Mouse (Mus musculus) MEL (cell line): ENCODE results near the gene Lhfpl2. TPM values are rescaled to one million over a fixed set of nuclear protein-coding genes. Genes with fewer than 3 reads are reported as not detected.

Source experiments
- DNase-seq: peaks from one replicate; pipeline ENCODE4 v3.0.0; 2011; ENCODE audit warnings: low read depth, low spot score
- H3K27ac ChIP-seq: 2 replicates; pipeline ENCODE4 v1.5.1; 2012; ENCODE audit warnings: low read depth, mild to moderate bottlenecking, control low read depth, low read length, moderate library complexity; ENCODE audit not compliant: control insufficient read depth
- H3K27me3 ChIP-seq, 2 experiments: fragments of 150-350 bp in 1 of 2; sonication (generic) in 1 of 2; 2 replicates each; pipeline ENCODE4 v1.6.1; 2012; ENCODE audit warnings: low read length in 2 of 2, mild to moderate bottlenecking in 2 of 2, improper control_type of control experiment in 1 of 2, moderate library complexity in 1 of 2; ENCODE audit not compliant: insufficient read depth in 2 of 2, control insufficient read depth in 1 of 2
- H3K36me3 ChIP-seq, 2 experiments: 2 replicates each; pipeline ENCODE4 v1.6.1; 2012 to 2014; ENCODE audit warnings: low read length in 2 of 2, improper control_type of control experiment in 1 of 2, inconsistent platforms in 1 of 2, mild to moderate bottlenecking in 1 of 2; ENCODE audit not compliant: insufficient read depth in 2 of 2, control insufficient read depth in 1 of 2
- H3K4me1 ChIP-seq, 2 experiments: fragments of 150-350 bp in 1 of 2; sonication (generic) in 1 of 2; 2 replicates each; pipeline ENCODE4 v1.6.1; 2012; ENCODE audit warnings: low read length in 2 of 2, improper control_type of control experiment in 1 of 2, mild to moderate bottlenecking in 1 of 2; ENCODE audit not compliant: insufficient read depth in 2 of 2, control insufficient read depth in 1 of 2
- H3K4me3 ChIP-seq, 2 experiments: fragments of 150-350 bp in 1 of 2; sonication (generic) in 1 of 2; 2 replicates each; pipeline ENCODE4 v1.5.1; 2012; ENCODE audit warnings: low read depth in 2 of 2, low read length in 2 of 2, mild to moderate bottlenecking in 2 of 2, moderate library complexity in 2 of 2, control low read depth in 1 of 2, improper control_type of control experiment in 1 of 2; ENCODE audit not compliant: control insufficient read depth in 1 of 2, insufficient read depth in 1 of 2
- H3K79me2 ChIP-seq: 2 replicates; pipeline ENCODE4 v1.6.1; 2012; ENCODE audit warnings: mild to moderate bottlenecking, low read length, moderate library complexity; ENCODE audit not compliant: control insufficient read depth, poor library complexity, insufficient read depth
- H3K9ac ChIP-seq: 2 replicates; pipeline ENCODE4 v1.6.1; 2012; ENCODE audit warnings: low read depth, mild to moderate bottlenecking, control low read depth, low read length, moderate library complexity; ENCODE audit not compliant: control insufficient read depth, poor library complexity, severe bottlenecking
- H3K9me3 ChIP-seq: fragments of 150-350 bp; sonication (generic); replicated peaks from 2 replicates; pipeline ENCODE4 v1.6.1; 2012; ENCODE audit warnings: mild to moderate bottlenecking, low read length, improper control_type of control experiment, moderate library complexity; ENCODE audit not compliant: insufficient read depth
- CHD2 ChIP-seq: IDR thresholded peaks from 2 replicates; pipeline ENCODE4 v1.6.1; 2011; ENCODE audit warnings: low read length, improper control_type of control experiment
- CTCF ChIP-seq, 3 experiments: IDR thresholded peaks in 2 of 3; conservative IDR thresholded peaks in 1 of 3; 2 replicates each; pipeline ENCODE4 v1.5.1; 2011 to 2012; ENCODE audit warnings: low read length in 3 of 3, low read depth in 2 of 3, mild to moderate bottlenecking in 2 of 3, improper control_type of control experiment in 1 of 3, inconsistent platforms in 1 of 3, mixed read lengths in 1 of 3, moderate library complexity in 1 of 3; ENCODE audit not compliant: control insufficient read depth in 1 of 3, insufficient read depth in 1 of 3, poor library complexity in 1 of 3, severe bottlenecking in 1 of 3
- E2F4 ChIP-seq: IDR thresholded peaks from 2 replicates; pipeline ENCODE4 v1.6.1; 2011; ENCODE audit warnings: low read depth, low read length, improper control_type of control experiment, borderline replicate concordance
- ETS1 ChIP-seq: IDR thresholded peaks from 2 replicates; pipeline ENCODE4 v1.6.1; 2012; ENCODE audit warnings: low read depth, mild to moderate bottlenecking, inconsistent platforms, low read length, improper control_type of control experiment, moderate library complexity
- GATA1 ChIP-seq: IDR thresholded peaks from 2 replicates; pipeline ENCODE4 v1.6.1; 2011; ENCODE audit warnings: low read depth, low read length, improper control_type of control experiment
- KAT2A ChIP-seq: conservative IDR thresholded peaks from 2 replicates; pipeline ENCODE4 v1.6.1; 2012; ENCODE audit warnings: low read depth, low read length, improper control_type of control experiment, inconsistent platforms
- MAX ChIP-seq: IDR thresholded peaks from 2 replicates; pipeline ENCODE4 v1.6.1; 2011; ENCODE audit warnings: low read length, improper control_type of control experiment
- MAZ ChIP-seq: IDR thresholded peaks from 2 replicates; pipeline ENCODE4 v1.6.1; 2012; ENCODE audit warnings: low read depth, mild to moderate bottlenecking, inconsistent platforms, low read length, improper control_type of control experiment
- MEF2A ChIP-seq: IDR thresholded peaks from 2 replicates; pipeline ENCODE4 v1.6.1; 2014; ENCODE audit warnings: low read depth, mild to moderate bottlenecking, inconsistent platforms, low read length, improper control_type of control experiment; ENCODE audit not compliant: poor library complexity, insufficient replicate concordance, severe bottlenecking; ENCODE audit errors: extremely low read depth
- NELFE ChIP-seq: IDR thresholded peaks from 2 replicates; pipeline ENCODE4 v1.6.1; 2011; ENCODE audit warnings: low read depth, low read length, improper control_type of control experiment
- NRF1 ChIP-seq: IDR thresholded peaks from 2 replicates; pipeline ENCODE4 v1.6.1; 2014; ENCODE audit warnings: low read depth, mild to moderate bottlenecking, inconsistent platforms, low read length, improper control_type of control experiment, moderate library complexity; ENCODE audit not compliant: poor library complexity, insufficient read depth, severe bottlenecking
- RCOR1 ChIP-seq: IDR thresholded peaks from 2 replicates; pipeline ENCODE4 v1.6.1; 2012; ENCODE audit warnings: low read depth, mild to moderate bottlenecking, inconsistent platforms, low read length, improper control_type of control experiment
- SMC3 ChIP-seq: IDR thresholded peaks from 2 replicates; pipeline ENCODE4 v1.6.1; 2011; ENCODE audit warnings: low read depth, low read length, improper control_type of control experiment
- TBP ChIP-seq: IDR thresholded peaks from 2 replicates; pipeline ENCODE4 v1.8.0; 2011; ENCODE audit warnings: low read depth, low read length, improper control_type of control experiment
- USF1 ChIP-seq: IDR thresholded peaks from 2 replicates; pipeline ENCODE4 v1.6.1; 2014; ENCODE audit warnings: low read depth, mild to moderate bottlenecking, inconsistent platforms, low read length, improper control_type of control experiment, moderate library complexity
- USF2 ChIP-seq, 2 experiments: IDR thresholded peaks; 2 replicates each; pipeline ENCODE4 v1.6.1; 2011 to 2012; ENCODE audit warnings: improper control_type of control experiment in 2 of 2, low read length in 2 of 2, borderline replicate concordance in 1 of 2, inconsistent platforms in 1 of 2, low read depth in 1 of 2, mild to moderate bottlenecking in 1 of 2; ENCODE audit not compliant: insufficient read depth in 1 of 2
- ZKSCAN1 ChIP-seq: IDR thresholded peaks from 2 replicates; pipeline ENCODE4 v1.6.1; 2012; ENCODE audit warnings: low read depth, mild to moderate bottlenecking, inconsistent platforms, low read length, improper control_type of control experiment, moderate library complexity
- ZMIZ1 ChIP-seq: IDR thresholded peaks from 2 replicates; pipeline ENCODE4 v1.6.1; 2012; ENCODE audit warnings: low read depth, mild to moderate bottlenecking, inconsistent platforms, low read length, improper control_type of control experiment, moderate library complexity
- polyA plus RNA-seq, 2 experiments: library from polyadenylated mRNA; stranded (reverse) in 1 of 2; unstranded in 1 of 2; fragments of >175 nt in 1 of 2; fragments of >200 nt in 1 of 2; gene quantifications; 2 replicates each; pipeline versions ENCODE4 v1.2.1 to v1.2.4; 2012; ENCODE audit warnings: low replicate concordance in 2 of 2, low read depth in 1 of 2; ENCODE audit not compliant: insufficient read length in 2 of 2, insufficient read depth in 1 of 2, missing spikeins in 1 of 2
- total RNA-seq: library from RNA; depleted of rRNA; stranded (reverse); fragments of 300-350 nt; gene quantifications from 2 replicates; pipeline ENCODE4 v1.2.3, GENCODE M21; 2012

The Lhfpl2 gene
- total and polyA plus RNA-seq, 3 experiments = 24.5 to 30.2 TPM; not detected in 1

DNA sequence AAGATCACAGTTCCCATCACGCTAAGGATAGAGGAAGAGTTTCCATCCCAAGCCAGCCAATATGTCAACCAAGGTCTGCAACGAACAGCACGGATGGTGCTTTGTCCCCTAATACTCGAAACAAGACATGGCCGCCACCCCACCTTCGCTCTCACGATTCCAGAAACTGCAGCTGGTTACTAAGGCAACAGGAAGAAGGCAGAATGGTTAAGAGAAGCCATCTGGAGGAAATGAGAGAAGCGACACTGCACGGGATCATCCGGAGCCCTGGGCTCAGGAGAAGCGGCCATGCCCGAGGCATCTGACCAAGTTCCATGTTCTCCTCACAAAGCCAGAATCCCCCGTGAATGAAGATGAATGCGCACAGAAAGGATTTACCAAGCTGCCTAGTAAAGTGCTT, 166.0 kb downstream of the Lhfpl2 start:
- no peaks in the 10 kb centered on the region for H3K4me1 ChIP-seq
- no peak overlapping the region for H3K4me3 ChIP-seq
- TF ChIP-seq KAT2A = no peak
- no peak for TF ChIP-seq USF1
- no peak for TF ChIP-seq CHD2
- no peak for TF ChIP-seq ZMIZ1
- no peak for TF ChIP-seq ZKSCAN1
- no peak for TF ChIP-seq MAZ
- no peak for TF ChIP-seq NRF1
- TF ChIP-seq ETS1 = no peak
- TF ChIP-seq NELFE = no peak
- no peak for TF ChIP-seq TBP
- TF ChIP-seq GATA1 = no peak
- TF ChIP-seq MEF2A = no peak
- TF ChIP-seq, all 39 proteins: peak for 0
- Histone ChIP-seq H3K9ac (no peak overlapping the region), H3K27me3 (no peaks in the 10 kb centered on the region), H3K9me3 (no peaks in the 10 kb centered on the region), H3K79me2 (no peaks in the 10 kb centered on the region), H3K36me3 (no peaks in the 10 kb centered on the region), H3K27ac (no peak overlapping the region)
- DNase-seq = no peak

DNA sequence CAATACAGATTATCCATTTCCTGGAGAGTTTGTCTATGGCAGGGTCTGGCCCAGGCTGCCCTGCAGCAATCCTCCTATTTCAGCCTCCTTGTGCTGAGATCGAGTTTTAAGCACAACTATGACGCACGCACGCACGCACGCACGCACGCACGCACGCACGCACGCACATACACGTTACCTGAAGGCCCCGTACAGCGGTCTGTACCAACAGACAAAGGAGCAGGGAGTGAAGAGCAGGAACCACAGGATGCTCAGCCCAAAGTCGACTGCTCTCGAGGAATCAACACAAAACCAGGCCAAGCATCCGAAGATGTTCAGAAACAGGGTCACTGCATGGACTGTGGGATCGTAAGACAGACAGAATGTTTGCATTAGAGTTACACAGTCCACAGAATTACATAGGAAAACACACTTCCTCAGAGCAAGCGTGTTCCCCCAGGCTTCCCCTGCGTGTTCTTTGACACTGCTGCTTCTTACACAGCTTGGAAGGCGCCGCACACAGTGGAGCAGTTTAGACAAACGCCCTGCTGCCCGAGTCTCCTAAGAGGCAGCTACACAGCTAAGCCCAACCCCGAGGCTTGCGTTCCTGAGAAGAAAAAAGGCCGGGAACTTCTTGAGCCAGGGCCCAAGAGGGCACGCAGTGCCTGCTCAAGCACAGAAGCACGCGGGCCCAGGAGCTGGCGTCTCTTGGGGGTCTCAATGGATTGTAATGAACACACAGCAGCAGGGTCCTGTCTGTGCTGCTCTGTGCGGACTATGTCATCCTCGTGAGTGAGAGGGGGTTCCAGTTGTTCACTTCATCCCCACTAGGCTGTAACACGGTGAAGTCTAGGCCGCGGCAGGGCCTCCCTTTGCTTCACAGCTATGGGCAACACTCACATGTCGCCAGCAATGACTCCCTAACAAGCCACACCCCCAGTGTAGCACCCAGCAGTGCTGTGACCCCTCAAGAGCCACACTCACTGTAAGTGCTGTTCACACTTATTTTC, 167.4 kb downstream of the Lhfpl2 start:
- H3K9ac ChIP-seq = no peak overlapping the region

More for the DNA sequence above, 167.4 kb downstream of the Lhfpl2 start:
- TF ChIP-seq MEF2A (no peak), MAX (no peak), USF2 (IDR thresholded peaks at IDR 0.05; ENCODE audit: borderline replicate concordance in 1 of 2, insufficient read depth in 1 of 2, low read depth in 1 of 2, low read length in 2 of 2) (no peak), KAT2A (no peak), NELFE (no peak), CTCF (IDR thresholded peaks at IDR 0.05 in 2 of 3, conservative IDR thresholded peaks at IDR 0.05 in 1 of 3; ENCODE audit: control insufficient read depth in 1 of 3, insufficient read depth in 1 of 3, low read depth in 2 of 3, low read length in 3 of 3, poor library complexity in 1 of 3, severe bottlenecking in 1 of 3) (no peak), ZMIZ1 (no peak), USF1 (no peak), MAZ (no peak), E2F4 (no peak), RCOR1 (no peak), SMC3 (no peak)
- TF ChIP-seq, all 39 proteins: peak for 0
- H3K27me3 ChIP-seq = no peaks in the 10 kb centered on the region
- no peaks in the 10 kb centered on the region for H3K4me1 ChIP-seq
- no peak for DNase-seq
- H3K79me2 ChIP-seq = no peaks in the 10 kb centered on the region
- H3K9me3 ChIP-seq = no peaks in the 10 kb centered on the region
- H3K36me3 ChIP-seq = no peaks in the 10 kb centered on the region
- no peak overlapping the region for H3K4me3 ChIP-seq
- H3K27ac ChIP-seq = no peak overlapping the region
